Mouse (Mus musculus) CH12.LX (cell line): Measurements from ENCODE around the gene Gm45808. TPM values are rescaled to one million over a fixed set of nuclear protein-coding genes. Genes with fewer than 3 reads are reported as not detected.

Experiments
- DNase-seq: peaks from one replicate; pipeline ENCODE4 v3.0.0-alpha.2; 2013; ENCODE audit errors: extremely low read depth
- H3K27ac ChIP-seq: 2 replicates; pipeline ENCODE4 v1.5.1; 2012; ENCODE audit warnings: low read depth, mild to moderate bottlenecking, control low read depth, moderate library complexity; ENCODE audit not compliant: insufficient read depth
- H3K27me3 ChIP-seq: replicated peaks from 2 replicates; pipeline ENCODE3; 2012; ENCODE audit warnings: inconsistent platforms
- H3K36me3 ChIP-seq, 2 experiments: replicated peaks in 1 of 2; 2 replicates each; pipeline versions ENCODE3 to v1.6.1; 2012; ENCODE audit warnings: inconsistent platforms in 1 of 2, low read length in 1 of 2, mild to moderate bottlenecking in 1 of 2, mixed read lengths in 1 of 2, moderate library complexity in 1 of 2; ENCODE audit not compliant: control insufficient read depth in 1 of 2, insufficient read depth in 1 of 2
- H3K4me1 ChIP-seq, 2 experiments: 2 replicates each; pipeline ENCODE4 v1.6.1; 2012; ENCODE audit warnings: inconsistent platforms in 1 of 2, moderate library complexity in 1 of 2; ENCODE audit not compliant: insufficient read depth in 2 of 2, control insufficient read depth in 1 of 2
- H3K4me2 ChIP-seq: 2 replicates; pipeline ENCODE4 v1.6.1; 2012; ENCODE audit warnings: low read depth, mild to moderate bottlenecking, control low read depth; ENCODE audit not compliant: poor library complexity, insufficient read depth, severe bottlenecking
- H3K4me3 ChIP-seq, 3 experiments: fragments of 150-350 bp in 1 of 3; sonication (generic) in 1 of 3; replicated peaks in 1 of 3; 2 replicates each; pipeline versions ENCODE3 to v1.5.1; 2011 to 2012; ENCODE audit warnings: low read depth in 2 of 3, low read length in 2 of 3, mild to moderate bottlenecking in 2 of 3, moderate library complexity in 2 of 3, control low read depth in 1 of 3, improper control_type of control experiment in 1 of 3, inconsistent platforms in 1 of 3, mixed read lengths in 1 of 3; ENCODE audit not compliant: poor library complexity in 1 of 3
- H3K79me2 ChIP-seq: replicated peaks from 2 replicates; pipeline ENCODE4 v1.6.1; 2012; ENCODE audit warnings: mild to moderate bottlenecking, moderate library complexity; ENCODE audit not compliant: control insufficient read depth, poor library complexity, insufficient read depth, severe bottlenecking; ENCODE audit errors: extremely low read depth
- H3K9ac ChIP-seq: 2 replicates; pipeline ENCODE4 v1.6.1; 2012; ENCODE audit warnings: low read depth, mild to moderate bottlenecking, control low read depth, moderate library complexity; ENCODE audit not compliant: insufficient read depth
- H3K9me3 ChIP-seq: replicated peaks from 2 replicates; pipeline ENCODE3; 2012; ENCODE audit warnings: low read length, inconsistent platforms, mixed read lengths
- E2F4 ChIP-seq: IDR thresholded peaks from 2 replicates; pipeline ENCODE4 v1.6.1; 2011; ENCODE audit warnings: low read depth, low read length, improper control_type of control experiment; ENCODE audit not compliant: insufficient replicate concordance
- GABPA ChIP-seq: IDR thresholded peaks from 2 replicates; pipeline ENCODE4 v1.6.1; 2012; ENCODE audit warnings: low read depth, low read length, improper control_type of control experiment, inconsistent platforms; ENCODE audit not compliant: insufficient replicate concordance
- JUND ChIP-seq: conservative IDR thresholded peaks from 2 replicates; pipeline ENCODE4 v1.6.1; 2011; ENCODE audit warnings: low read depth, low read length, improper control_type of control experiment
- MAFK ChIP-seq: IDR thresholded peaks from 2 replicates; pipeline ENCODE4 v1.6.1; 2011; ENCODE audit warnings: low read length, improper control_type of control experiment; ENCODE audit not compliant: insufficient replicate concordance
- MYC ChIP-seq: IDR thresholded peaks from 2 replicates; pipeline ENCODE4 v1.6.1; 2011; ENCODE audit warnings: low read depth, mild to moderate bottlenecking, improper control_type of control experiment, low read length
- NRF1 ChIP-seq: IDR thresholded peaks from 2 replicates; pipeline ENCODE4 v1.6.1; 2014; ENCODE audit warnings: low read depth, mild to moderate bottlenecking, inconsistent platforms, low read length, improper control_type of control experiment, moderate library complexity
- PAX5 ChIP-seq: IDR thresholded peaks from 2 replicates; pipeline ENCODE4 v1.6.1; 2012; ENCODE audit warnings: low read length, inconsistent platforms, mixed read lengths
- POLR2AphosphoS2 ChIP-seq: IDR thresholded peaks from 2 replicates; pipeline ENCODE4 v1.6.1; 2011; ENCODE audit warnings: low read depth, low read length, improper control_type of control experiment
- SIN3A ChIP-seq: IDR thresholded peaks from 2 replicates; pipeline ENCODE4 v1.6.1; 2012; ENCODE audit warnings: low read length, improper control_type of control experiment, inconsistent platforms
- USF1 ChIP-seq: IDR thresholded peaks from 2 replicates; pipeline ENCODE4 v1.6.1; 2014; ENCODE audit warnings: low read depth, mild to moderate bottlenecking, inconsistent platforms, low read length, improper control_type of control experiment
- USF2 ChIP-seq: conservative IDR thresholded peaks from 2 replicates; pipeline ENCODE4 v1.6.1; 2011; ENCODE audit warnings: low read depth, low read length, improper control_type of control experiment
- ZKSCAN1 ChIP-seq: IDR thresholded peaks from 2 replicates; pipeline ENCODE4 v1.6.1; 2012; ENCODE audit warnings: low read depth, inconsistent platforms, low read length, improper control_type of control experiment, borderline replicate concordance
- ZMIZ1 ChIP-seq: IDR thresholded peaks from 2 replicates; pipeline ENCODE4 v1.6.1; 2012; ENCODE audit warnings: low read depth, mild to moderate bottlenecking, inconsistent platforms, low read length, improper control_type of control experiment
- ZNF384 ChIP-seq: IDR thresholded peaks from 2 replicates; pipeline ENCODE4 v1.6.1; 2012; ENCODE audit warnings: low read depth, low read length, improper control_type of control experiment, inconsistent platforms
- dilution Hi-C: fragments of 300-500 bp; cut with MboI; formaldehyde crosslinking; loops from 2 replicates; pipeline ENCODE4 v1.14.3; 2020; ENCODE audit warnings: low sequenced_read_pairs; ENCODE audit not compliant: extremely low pct_unique_long_range_greater_than_20kb, extremely low pct_ligation_motif_present
- in situ Hi-C: fragments of 300-500 bp; cut with MboI; formaldehyde crosslinking; loops from 3 replicates; pipeline ENCODE4 v1.14.3; 2019; ENCODE audit warnings: low sequenced_read_pairs, low pct_ligation_motif_present, low pct_unique_long_range_greater_than_20kb, mixed read lengths
- polyA plus RNA-seq: library from polyadenylated mRNA; unstranded; fragments of >175 nt; gene quantifications from 2 replicates; pipeline ENCODE4 v1.2.1, GENCODE M21; 2012; ENCODE audit warnings: low read depth; ENCODE audit not compliant: insufficient read length
- total RNA-seq, 2 experiments: library from RNA; depleted of rRNA; stranded (reverse); fragments of 300-350 nt in 1 of 2; fragments of >200 nt in 1 of 2; gene quantifications; 2 replicates each; pipeline ENCODE4 v1.2.3; 2012 to 2014

Gm45808 gene
- total and polyA plus RNA-seq, 3 experiments = 0.85 to 5.0 TPM; not detected in 1

GRCm38 (mm10) chr7:45522957-45523676 is 36.5 kb upstream of the Gm45808 start:
- no peak for TF ChIP-seq NRF1
- no peak for TF ChIP-seq SIN3A
- no peak for TF ChIP-seq USF2
- TF ChIP-seq PAX5 = no peak
- TF ChIP-seq ZKSCAN1 = no peak
- TF ChIP-seq E2F4 = no peak
- TF ChIP-seq MAFK = no peak
- no peak for TF ChIP-seq JUND
- no peak for TF ChIP-seq USF1
- TF ChIP-seq GABPA = no peak
- dilution Hi-C loops = no loop called here
- in situ Hi-C loops = loop anchor here (10.0 kb wide), 1 partner anchor 62 kb away; no protein-coding TSS in a partner anchor
- Histone ChIP-seq H3K9me3 (no peaks in the 10 kb centered on the region), H3K4me2 (peak overlapping the region; percentile 26; the same call in 1 of the 2 replicates), H3K27me3 (peaks cover 3% of the 10 kb centered on the region), H3K79me2 (peaks cover 24% of the 10 kb centered on the region), H3K4me3 (peak overlapping the region in 1 of 3 experiments; percentile 39), H3K9ac (peak overlapping the region; percentile 56), H3K27ac (peak overlapping the region; percentile 28; the same call in 1 of the 2 replicates), H3K36me3 (peaks cover 19 to 29% of the 10 kb centered on the region in 2 experiments), H3K4me1 (peaks cover 7 to 35% of the 10 kb centered on the region in 2 experiments)
- no peak for DNase-seq

- 0 out of 2 replicates have a peak overlapping the region, but pooled peaks have one; percentile 18 for H3K4me2 ChIP-seq
- H3K4me3 ChIP-seq = no peak overlapping the region
- H3K27ac ChIP-seq = peak overlapping the region; percentile 43; the same call in 1 of the 2 replicates
- H3K27me3 ChIP-seq = no peaks in the 10 kb centered on the region
- peaks cover 24% of the 10 kb centered on the region for H3K79me2 ChIP-seq
- no peaks in the 10 kb centered on the region for H3K9me3 ChIP-seq
- H3K4me1 ChIP-seq = peaks cover 7 to 35% of the 10 kb centered on the region in 2 experiments
- dilution Hi-C loops (no loop called here), in situ Hi-C loops (loop anchor here (10.0 kb wide), 1 partner anchor 63 kb away; no protein-coding TSS in a partner anchor)
- H3K36me3 ChIP-seq = peaks cover 19 to 29% of the 10 kb centered on the region in 2 experiments
- TF ChIP-seq MAFK (no peak), ZNF384 (no peak), MYC (no peak), SIN3A (0 out of 2 replicates have a peak, but pooled peaks have one; percentile 4), POLR2AphosphoS2 (peak; percentile 59; the same call in 1 of the 2 replicates), ZMIZ1 (0 out of 2 replicates have a peak, but pooled peaks have one; percentile 7)
- no peak for DNase-seq
- H3K9ac ChIP-seq = no peak overlapping the region
These were observed 35.7 kb upstream of the Gm45808 start for GRCm38 (mm10) chr7:45522194-45522752.
